Mouse (Mus musculus) erythroblast, embryonic 14.5 days (primary cell): ENCODE results near the gene Pogk.

Source experiments
- GATA1 ChIP-seq: IDR thresholded peaks from 2 replicates; pipeline ENCODE4 v1.6.1; 2012; ENCODE audit warnings: low read length, inconsistent platforms, mixed read lengths
- TAL1 ChIP-seq: IDR thresholded peaks from 3 replicates; pipeline ENCODE4 v1.6.1; 2012; ENCODE audit warnings: low read length, inconsistent platforms, mixed read lengths

GRCm38 (mm10) chr1:166361842-166362241 lies 47.8 kb downstream of the Pogk start:
- TF ChIP-seq GATA1 (no peak), TAL1 (no peak)
